Mouse (Mus musculus) megakaryocyte progenitor cell, adult 5-6 weeks (primary cell): ENCODE results near the gene Gab2. TPM values are rescaled to one million over a fixed set of nuclear protein-coding genes. Genes with fewer than 3 reads are reported as not detected.

ENCODE experiments used
- ATAC-seq: replicated peaks from 2 replicates; pipeline ENCODE4 v1.8.0; 2016; ENCODE audit warnings: mild to moderate bottlenecking, moderate TSS enrichment, inconsistent platforms; ENCODE audit not compliant: poor library complexity
- total RNA-seq, 2 experiments: library from RNA; stranded (forward) in 1 of 2; stranded (reverse) in 1 of 2; fragments of 157-497, 149-512 nt in 1 of 2; fragments of 200-1000 nt in 1 of 2; gene quantifications; 2 replicates each; pipeline versions ENCODE4 v1.2.3 to v1.2.4; 2015 to 2017

Gene Gab2
- total RNA-seq, 2 experiments from 2014 or later: 12.2 to 12.7 TPM

DNA sequence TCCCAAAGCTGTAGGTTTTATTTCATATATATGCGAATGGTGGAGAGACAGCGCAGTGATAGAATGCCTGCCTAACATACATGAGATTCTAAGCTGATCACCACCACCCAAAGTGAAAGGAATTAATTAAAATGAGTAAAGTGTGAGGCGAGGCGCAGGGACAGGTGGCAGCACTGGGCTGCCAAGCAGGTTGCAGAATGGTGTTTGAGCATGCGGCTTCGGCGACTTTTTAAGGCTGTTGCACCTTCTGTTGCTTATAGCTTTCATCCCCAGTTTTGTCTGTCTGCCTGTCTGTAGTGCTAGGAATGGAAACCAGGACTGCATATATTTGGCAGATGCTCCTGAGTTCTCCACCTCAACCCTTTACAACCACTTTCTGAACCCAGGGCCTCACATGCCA is 258.2 kb downstream of the Gab2 start:
- ATAC-seq: no peak

- peak; percentile 47 for ATAC-seq
These were observed 259.8 kb downstream of the Gab2 start for GRCm38 (mm10) chr7:97340907-97341849.

DNA sequence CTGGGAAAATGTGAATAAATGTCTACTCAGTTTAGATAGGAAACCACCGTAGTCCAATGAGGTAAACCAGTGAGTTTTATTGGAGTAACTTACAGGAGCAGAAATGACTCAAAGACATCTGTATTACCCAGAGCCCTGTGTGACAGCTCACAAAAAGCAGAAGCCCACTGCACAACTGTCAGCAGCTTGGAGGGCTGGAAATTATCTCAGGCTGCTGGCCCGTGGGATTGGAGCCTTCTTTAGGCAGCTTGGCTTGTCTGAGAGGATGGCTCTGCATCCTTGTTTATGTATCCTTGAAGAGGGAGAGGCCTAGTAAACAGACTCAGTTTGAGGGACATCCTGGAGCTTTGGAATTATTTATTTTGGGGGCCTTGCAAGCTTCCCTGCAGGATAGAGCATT is 261.6 kb downstream of the Gab2 start:
- no peak for ATAC-seq

GRCm38 (mm10) chr7:97344655-97345054 is 263.3 kb downstream of the Gab2 start:
- no peak for ATAC-seq

GRCm38 (mm10) chr7:97345229-97345871 is 264.0 kb downstream of the Gab2 start:
- ATAC-seq: no peak

- ATAC-seq: peak; percentile 40
These were observed 264.9 kb downstream of the Gab2 start for GRCm38 (mm10) chr7:97346111-97346821.

DNA sequence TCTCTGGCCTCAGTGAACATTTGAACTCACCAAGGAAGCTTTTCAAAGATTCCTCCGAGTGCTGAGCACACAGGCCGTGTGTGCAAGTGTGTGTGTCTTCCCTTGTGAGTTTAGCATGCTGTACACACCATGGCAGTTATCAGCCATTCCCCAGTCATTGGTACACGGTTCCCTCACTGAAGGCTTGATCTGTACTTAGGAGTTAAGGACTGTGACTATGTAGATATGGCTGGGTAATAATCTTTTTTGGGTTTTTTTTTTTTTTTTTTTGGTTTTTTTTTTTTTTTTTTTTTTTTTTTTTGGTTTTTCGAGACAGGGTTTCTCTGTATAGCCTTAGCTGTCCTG is 265.4 kb downstream of the Gab2 start:
- peak; percentile 91 for ATAC-seq

DNA sequence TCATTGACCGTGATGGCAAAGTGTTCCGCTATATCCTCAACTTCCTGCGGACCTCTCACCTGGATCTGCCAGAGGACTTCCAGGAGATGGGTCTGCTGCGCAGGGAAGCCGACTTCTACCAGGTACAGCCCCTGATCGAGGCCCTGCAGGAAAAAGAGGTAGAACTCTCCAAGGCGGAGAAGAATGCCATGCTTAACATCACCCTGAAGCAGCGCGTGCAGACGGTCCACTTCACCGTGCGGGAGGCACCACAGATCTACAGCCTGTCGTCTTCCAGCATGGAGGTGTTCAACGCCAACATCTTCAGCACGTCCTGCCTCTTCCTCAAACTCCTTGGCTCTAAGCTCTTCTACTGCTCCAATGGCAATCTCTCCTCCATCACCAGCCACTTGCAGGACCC is 266.1 kb downstream of the Gab2 start:
- ATAC-seq: no peak

DNA sequence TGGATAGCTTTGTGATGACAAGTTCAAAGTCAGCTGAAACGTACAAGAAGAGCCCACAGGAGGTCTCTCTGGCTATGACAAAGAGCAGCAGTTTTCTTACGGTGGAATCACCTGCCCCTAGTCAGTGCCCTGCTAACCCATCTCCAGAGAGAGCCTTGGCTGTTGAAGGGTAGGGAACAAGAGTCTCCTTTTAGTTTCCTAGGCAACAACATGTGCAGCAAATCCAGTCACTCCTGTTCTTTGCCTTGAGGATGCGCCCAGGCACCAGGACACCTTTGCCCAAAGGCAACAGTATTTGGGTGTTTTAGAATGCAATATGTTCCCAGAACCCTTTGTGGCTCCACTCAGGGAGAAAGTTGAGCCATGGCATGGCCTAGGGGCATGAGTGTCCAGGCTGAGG is 266.9 kb downstream of the Gab2 start:
- no peak for ATAC-seq

- no peak for ATAC-seq
These were observed 267.4 kb downstream of the Gab2 start for GRCm38 (mm10) chr7:97348836-97349235.

DNA sequence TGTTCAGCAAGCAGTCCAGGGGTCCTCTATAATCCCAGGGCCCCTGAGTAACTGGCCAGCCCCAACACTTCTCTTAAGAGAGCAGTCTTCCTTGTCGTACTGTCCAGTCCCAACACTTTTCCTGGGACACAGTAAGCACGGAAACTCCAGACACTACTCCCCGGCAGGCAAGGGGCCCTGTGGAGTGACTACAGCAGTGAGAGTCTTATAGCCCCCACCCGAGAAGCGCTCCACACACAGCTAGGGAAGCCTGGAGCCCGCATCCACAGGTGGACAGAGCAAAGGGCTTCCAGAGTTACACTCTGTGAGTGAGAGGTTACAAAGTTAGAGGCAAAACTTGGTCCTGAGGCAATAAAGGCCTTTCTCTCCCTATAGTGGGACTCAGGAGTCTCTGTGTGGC is 268.1 kb downstream of the Gab2 start:
- ATAC-seq: no peak

GRCm38 (mm10) chr7:97350891-97351290 is 269.5 kb downstream of the Gab2 start:
- no peak for ATAC-seq

DNA sequence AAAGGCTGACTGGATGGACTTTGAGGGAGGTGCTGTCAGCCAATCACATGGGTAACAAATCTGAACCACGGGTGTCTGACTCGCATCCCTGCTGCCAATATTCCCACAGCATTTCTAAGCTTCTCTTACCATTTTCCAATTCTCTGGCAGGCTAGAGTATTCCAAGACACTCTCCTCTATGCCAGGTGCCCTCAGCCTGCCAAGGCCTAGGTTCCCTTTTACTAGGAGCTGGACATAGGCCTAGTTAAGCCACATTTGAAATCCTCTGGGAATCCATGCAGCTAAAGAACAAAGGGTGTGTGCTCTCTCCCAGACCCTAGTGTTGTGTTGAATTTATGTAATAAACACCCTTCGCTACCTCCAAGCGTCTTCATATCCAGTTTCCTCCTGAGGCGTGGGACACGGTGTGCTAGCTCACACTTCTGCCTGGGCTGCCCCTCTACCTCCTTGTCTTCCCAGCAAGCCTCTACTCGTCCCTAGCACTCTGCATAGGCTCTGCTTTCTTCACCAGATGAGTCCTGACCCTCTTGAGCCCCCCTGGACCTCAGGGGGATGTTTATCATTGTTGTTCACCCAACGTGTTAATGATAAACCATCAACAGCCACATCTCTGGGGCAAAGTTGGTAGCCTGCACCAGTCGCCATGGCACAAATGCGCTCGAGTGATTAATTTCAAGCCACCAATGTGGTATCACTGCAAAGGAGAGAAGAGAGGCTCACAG is 270.6 kb downstream of the Gab2 start:
- no peak for ATAC-seq

DNA sequence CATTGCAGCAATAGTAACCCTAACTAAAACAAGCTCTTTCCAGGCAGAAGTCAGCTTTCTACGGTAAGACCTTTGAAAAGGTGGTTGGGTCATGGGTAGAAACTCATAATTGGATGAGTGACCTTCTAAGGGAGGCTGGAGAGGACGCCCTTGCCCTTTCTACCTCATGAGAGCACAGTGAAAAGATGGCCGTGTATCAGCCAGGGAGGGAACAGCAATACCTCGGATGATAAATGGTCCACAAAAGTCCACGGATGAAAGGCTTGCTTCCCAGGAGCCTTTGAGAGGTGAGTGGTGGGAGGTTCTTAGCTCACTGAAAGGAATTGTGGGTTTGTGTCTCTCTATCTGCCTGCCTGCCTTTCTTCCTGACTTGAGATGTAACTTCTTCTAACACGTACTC is 272.0 kb downstream of the Gab2 start:
- no peak for ATAC-seq

DNA sequence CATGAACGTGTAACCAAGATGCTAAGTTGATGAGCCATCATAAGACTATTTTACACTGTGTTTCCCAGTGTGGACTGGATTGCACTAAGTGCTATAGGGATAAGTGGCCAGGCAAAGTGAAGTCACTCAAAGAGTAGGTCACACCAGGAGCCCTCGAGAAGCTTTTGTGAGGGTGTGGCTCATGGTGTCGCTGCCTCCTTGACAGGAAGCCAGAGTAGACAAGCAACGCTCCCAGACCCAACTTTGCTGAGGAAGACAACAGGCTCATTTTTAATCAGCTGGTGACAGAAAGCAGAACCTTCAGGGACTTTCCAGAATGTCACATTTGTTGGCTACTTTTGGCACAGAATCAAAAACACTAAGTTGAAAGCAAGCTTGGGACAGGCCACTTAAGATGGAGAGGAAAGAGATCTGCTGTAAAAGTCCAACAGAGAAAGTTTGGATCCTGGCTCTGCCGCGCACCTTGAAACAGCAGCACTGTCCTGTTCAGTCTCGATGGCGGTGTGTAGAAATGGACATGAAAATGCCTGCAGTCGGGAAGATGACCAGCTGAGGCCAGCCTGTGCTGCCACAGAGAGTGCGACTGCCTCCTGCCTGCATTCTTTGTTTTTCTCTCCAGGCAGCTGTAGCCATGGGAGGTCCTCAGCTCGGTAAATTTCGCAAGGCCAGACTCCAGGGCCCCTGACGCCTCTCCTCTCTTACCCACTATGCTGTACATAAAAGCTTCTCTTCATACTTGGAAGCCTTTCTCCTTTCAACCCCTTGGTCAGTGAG is 273.9 kb downstream of the Gab2 start:
- peak; percentile 71 for ATAC-seq

- ATAC-seq: no peak
These were observed 274.9 kb downstream of the Gab2 start for GRCm38 (mm10) chr7:97356253-97356652.

GRCm38 (mm10) chr7:97356875-97357276 is 275.5 kb downstream of the Gab2 start:
- ATAC-seq: peak; percentile 44

GRCm38 (mm10) chr7:97357840-97358239 is 276.5 kb downstream of the Gab2 start:
- ATAC-seq: no peak

- ATAC-seq: no peak
These were observed 277.0 kb downstream of the Gab2 start for GRCm38 (mm10) chr7:97358347-97358746.
